Mouse (Mus musculus) right cerebral cortex, postnatal 10 days (tissue): Measurements from ENCODE around the gene Eif4a3.
A peak's percentile ranks its signal among the peaks of the same experiment; 100 is the strongest.
"Not testable (repeated sequence)": the region's sequence is repeated elsewhere in the genome, so short reads cannot be mapped to it uniquely, and the experiment has no call there.

Experiments used
- DNase-seq, 2 experiments: peaks; one replicate each; pipeline ENCODE4 v3.0.0; 2021; ENCODE audit warnings: low spot score in 2 of 2

Gene Eif4a3

GRCm38 (mm10) chr11:119298917-119299316 lies 972 bp downstream of the Eif4a3 start:
- DNase-seq, result peak in 1 of 2 experiments; percentile 18

- DNase-seq, result no peak
These were observed 1.9 kb downstream of the Eif4a3 start for GRCm38 (mm10) chr11:119297996-119298395.

GRCm38 (mm10) chr11:119292861-119293260 lies 7.0 kb downstream of the Eif4a3 start:
- not testable (repeated sequence) for DNase-seq

- no peak for DNase-seq
These were observed 12.5 kb downstream of the Eif4a3 start for GRCm38 (mm10) chr11:119287207-119287992.

GRCm38 (mm10) chr11:119285791-119286527 lies 13.9 kb downstream of the Eif4a3 start:
- DNase-seq, result no peak

GRCm38 (mm10) chr11:119281030-119281429 lies 18.9 kb downstream of the Eif4a3 start:
- no peak for DNase-seq

GRCm38 (mm10) chr11:119273186-119273930 lies 26.5 kb downstream of the Eif4a3 start:
- no peak for DNase-seq

- not testable (repeated sequence) for DNase-seq
These were observed 27.4 kb downstream of the Eif4a3 start for GRCm38 (mm10) chr11:119272492-119272891.

GRCm38 (mm10) chr11:119268557-119269195 lies 31.2 kb downstream of the Eif4a3 start:
- peak; percentile 77 to 88 for DNase-seq

- peak; percentile 97 for DNase-seq
These were observed 31.9 kb downstream of the Eif4a3 start, which contains the start of gene Gaa for GRCm38 (mm10) chr11:119267768-119268556. Gene Gaa, plus strand, starts transcription at chr11:119267887.

- peak; percentile 78 to 80 for DNase-seq
These were observed 32.6 kb downstream of the Eif4a3 start for GRCm38 (mm10) chr11:119267241-119267674.

GRCm38 (mm10) chr11:119265811-119266210 lies 34.1 kb downstream of the Eif4a3 start:
- DNase-seq, result no peak

- DNase-seq, result no peak
These were observed 35.5 kb downstream of the Eif4a3 start for GRCm38 (mm10) chr11:119264413-119264812.

GRCm38 (mm10) chr11:119259977-119260376 lies 39.9 kb downstream of the Eif4a3 start:
- DNase-seq, result no peak

- DNase-seq, result peak; percentile 74 to 77
These were observed 41.1 kb downstream of the Eif4a3 start for GRCm38 (mm10) chr11:119258572-119259322.

GRCm38 (mm10) chr11:119258216-119258571 lies 41.7 kb downstream of the Eif4a3 start:
- no peak for DNase-seq

- not testable (repeated sequence) for DNase-seq
These were observed 43.3 kb downstream of the Eif4a3 start for GRCm38 (mm10) chr11:119256557-119256956.

GRCm38 (mm10) chr11:119252854-119253541 lies 46.9 kb downstream of the Eif4a3 start:
- DNase-seq, result peak in 1 of 2 experiments; percentile 65

- DNase-seq, result no peak
These were observed 48.9 kb downstream of the Eif4a3 start for GRCm38 (mm10) chr11:119250998-119251397.
